Mouse (Mus musculus) heart, embryonic 16.5 days (tissue): ENCODE results near the gene Stk4. TPM values are rescaled to one million over a fixed set of nuclear protein-coding genes. Genes with fewer than 3 reads are reported as not detected.

Experiments
- ATAC-seq: fragments of 200-750 bp; cut with Nextera tagmentation; replicated peaks from 2 replicates; pipeline ENCODE4 v1.8.0; 2017; ENCODE audit warnings: moderate number of reproducible peaks; ENCODE audit not compliant: insufficient read depth, low FRiP score; ENCODE audit errors: extremely low read depth
- H3K27ac ChIP-seq: fragments of 300-500 bp; sonication (generic); 2 replicates; pipeline ENCODE4 v1.5.1; 2014; ENCODE audit warnings: mild to moderate bottlenecking, low read length, control low read depth, moderate library complexity
- H3K27me3 ChIP-seq: fragments of 300-500 bp; sonication (generic); 2 replicates; pipeline ENCODE4 v1.6.1; 2014; ENCODE audit warnings: low read length, mixed read lengths; ENCODE audit not compliant: control insufficient read depth, insufficient read depth
- H3K36me3 ChIP-seq: fragments of 300-500 bp; sonication (generic); 2 replicates; pipeline ENCODE4 v1.6.1; 2014; ENCODE audit not compliant: control insufficient read depth, insufficient read depth
- H3K4me1 ChIP-seq: fragments of 300-500 bp; sonication (generic); 2 replicates; pipeline ENCODE4 v1.6.1; 2014; ENCODE audit warnings: low read length, mixed read lengths; ENCODE audit not compliant: control insufficient read depth, insufficient read depth
- H3K4me2 ChIP-seq: fragments of 300-500 bp; sonication (generic); 2 replicates; pipeline ENCODE4 v1.6.1; 2014; ENCODE audit warnings: low read depth, mild to moderate bottlenecking, control low read depth, low read length
- H3K4me3 ChIP-seq: fragments of 300-500 bp; sonication (generic); 2 replicates; pipeline ENCODE4 v1.5.1; 2014; ENCODE audit warnings: mild to moderate bottlenecking, control low read depth, low read length
- H3K9ac ChIP-seq: fragments of 300-500 bp; sonication (generic); 2 replicates; pipeline ENCODE4 v1.6.1; 2014; ENCODE audit warnings: low read length, control low read depth
- H3K9me3 ChIP-seq: fragments of 300-500 bp; sonication (generic); replicated peaks from 2 replicates; pipeline ENCODE4 v1.6.1; 2016; ENCODE audit warnings: low read length; ENCODE audit not compliant: control insufficient read depth
- WGBS: fragments of 180-500 bp; shearing (Covaris S2); extraction: QIAGEN DNeasy Blood & Tissue Kit; methylation state at CpG from one replicate; pipeline ENCODE4 v1.1.7; 2014; 5-methylcytosine and 5-hydroxymethylcytosine counted together
- polyA plus RNA-seq: library from polyadenylated mRNA; unstranded; fragments of >200 nt; fragmentation: Nextera tagmentation; extraction: Ambion mirVana; gene quantifications from 2 replicates; pipeline ENCODE4 v1.2.1, GENCODE M21; 2015

Gene Stk4
- polyA plus RNA-seq, 1 experiment from 2014 or later: 17.8 TPM

GRCm38 (mm10) chr2:164134563-164134962 lies 64.4 kb downstream of the Stk4 start:
- no peak for ATAC-seq

GRCm38 (mm10) chr2:164135367-164135766 lies 65.2 kb downstream of the Stk4 start:
- peaks cover 15% of the 10 kb centered on the region for H3K4me1 ChIP-seq
- 74% methylated on average over 1 of the region's 1 CpGs for WGBS
- H3K9me3 ChIP-seq: no peaks in the 10 kb centered on the region
- no peak overlapping the region for H3K9ac ChIP-seq
- no peaks in the 10 kb centered on the region for H3K36me3 ChIP-seq
- H3K27me3 ChIP-seq: no peaks in the 10 kb centered on the region
- no peak overlapping the region for H3K4me2 ChIP-seq
- no peak overlapping the region for H3K4me3 ChIP-seq
- no peak overlapping the region for H3K27ac ChIP-seq
- no peak for ATAC-seq

More at GRCm38 (mm10) chr2:164134563-164134962, 64.4 kb downstream of the Stk4 start:
- no peaks in the 10 kb centered on the region for H3K9me3 ChIP-seq
- H3K27ac ChIP-seq: no peak overlapping the region
- H3K4me1 ChIP-seq: peaks cover 15% of the 10 kb centered on the region
- H3K4me2 ChIP-seq: no peak overlapping the region
- H3K27me3 ChIP-seq: no peaks in the 10 kb centered on the region
- no peak overlapping the region for H3K9ac ChIP-seq
- 55% methylated on average over 6 of the region's 6 CpGs for WGBS
- H3K36me3 ChIP-seq: no peaks in the 10 kb centered on the region
- H3K4me3 ChIP-seq: no peak overlapping the region

GRCm38 (mm10) chr2:164136393-164136792 lies 66.3 kb downstream of the Stk4 start:
- Histone ChIP-seq H3K27me3 (no peaks in the 10 kb centered on the region), H3K27ac (no peak overlapping the region), H3K4me1 (peaks cover 17% of the 10 kb centered on the region), H3K36me3 (no peaks in the 10 kb centered on the region), H3K9ac (no peak overlapping the region), H3K4me2 (no peak overlapping the region), H3K9me3 (no peaks in the 10 kb centered on the region), H3K4me3 (no peak overlapping the region)
- 19% methylated on average over 2 of the region's 2 CpGs for WGBS
- no peak; the same call in 1 of the 2 replicates for ATAC-seq

GRCm38 (mm10) chr2:164137754-164138153 lies 67.6 kb downstream of the Stk4 start:
- Histone ChIP-seq H3K4me2 (no peak overlapping the region), H3K4me1 (peaks cover 28% of the 10 kb centered on the region), H3K9ac (no peak overlapping the region), H3K27ac (no peak overlapping the region), H3K36me3 (no peaks in the 10 kb centered on the region), H3K4me3 (no peak overlapping the region), H3K9me3 (no peaks in the 10 kb centered on the region), H3K27me3 (no peaks in the 10 kb centered on the region)
- 49% methylated on average over 6 of the region's 6 CpGs for WGBS
- ATAC-seq: no peak

GRCm38 (mm10) chr2:164142021-164142420 lies 71.9 kb downstream of the Stk4 start:
- H3K27me3 ChIP-seq: no peaks in the 10 kb centered on the region
- no peaks in the 10 kb centered on the region for H3K36me3 ChIP-seq
- ATAC-seq: peak; percentile 58; the same call in 1 of the 2 replicates
- H3K4me2 ChIP-seq: peak overlapping the region; percentile 51
- H3K4me3 ChIP-seq: peak overlapping the region; percentile 13; the same call in 1 of the 2 replicates
- H3K9me3 ChIP-seq: no peaks in the 10 kb centered on the region
- 0 out of 2 replicates have a peak overlapping the region, but pooled peaks have one; percentile 6 for H3K9ac ChIP-seq
- 25% methylated on average over 10 of the region's 10 CpGs for WGBS
- peaks cover 15% of the 10 kb centered on the region for H3K4me1 ChIP-seq
- peak overlapping the region; percentile 80 for H3K27ac ChIP-seq

- Histone ChIP-seq H3K4me3 (no peak overlapping the region), H3K4me2 (no peak overlapping the region), H3K27me3 (no peaks in the 10 kb centered on the region), H3K36me3 (no peaks in the 10 kb centered on the region), H3K9ac (no peak overlapping the region), H3K4me1 (peaks cover 13% of the 10 kb centered on the region), H3K9me3 (no peaks in the 10 kb centered on the region), H3K27ac (no peak overlapping the region)
- ATAC-seq: no peak
- whole genome bisulfite sequencing: 77% methylated on average over 6 of the region's 6 CpGs
Observed at GRCm38 (mm10) chr2:164144025-164144424, 73.9 kb downstream of the Stk4 start.

- H3K27me3 ChIP-seq: no peaks in the 10 kb centered on the region
- whole genome bisulfite sequencing: 75% methylated on average over 10 of the region's 10 CpGs
- no peaks in the 10 kb centered on the region for H3K9me3 ChIP-seq
- peaks cover 13% of the 10 kb centered on the region for H3K4me1 ChIP-seq
- no peak for ATAC-seq
- H3K9ac ChIP-seq: no peak overlapping the region
- no peaks in the 10 kb centered on the region for H3K36me3 ChIP-seq
- H3K4me2 ChIP-seq: no peak overlapping the region
- H3K4me3 ChIP-seq: no peak overlapping the region
- no peak overlapping the region for H3K27ac ChIP-seq
Observed at GRCm38 (mm10) chr2:164144541-164144940, 74.4 kb downstream of the Stk4 start.

- Histone ChIP-seq H3K4me2 (no peak overlapping the region), H3K4me1 (peaks cover 16% of the 10 kb centered on the region), H3K27ac (no peak overlapping the region), H3K36me3 (no peaks in the 10 kb centered on the region; the same call in 1 of the 2 replicates), H3K9me3 (no peaks in the 10 kb centered on the region), H3K9ac (no peak overlapping the region), H3K4me3 (no peak overlapping the region), H3K27me3 (no peaks in the 10 kb centered on the region)
- WGBS: 93% methylated on average over 12 of the region's 12 CpGs
- no peak for ATAC-seq
Observed at GRCm38 (mm10) chr2:164146556-164146955, 76.4 kb downstream of the Stk4 start.

- H3K4me1 ChIP-seq: peaks cover 7% of the 10 kb centered on the region
- 40% methylated on average over 14 of the region's 14 CpGs for WGBS
- peaks cover 15% of the 10 kb centered on the region for H3K36me3 ChIP-seq
- no peak overlapping the region for H3K4me3 ChIP-seq
- H3K9ac ChIP-seq: no peak overlapping the region
- H3K27ac ChIP-seq: peak overlapping the region; percentile 24; the same call in 1 of the 2 replicates
- peak; percentile 45; the same call in 1 of the 2 replicates for ATAC-seq
- no peaks in the 10 kb centered on the region for H3K27me3 ChIP-seq
- no peaks in the 10 kb centered on the region for H3K9me3 ChIP-seq
- no peak overlapping the region for H3K4me2 ChIP-seq
Observed at GRCm38 (mm10) chr2:164150086-164150760, 80.1 kb downstream of the Stk4 start.
